Mouse (Mus musculus): ENCODE results near the gene Mbd6.

Gene Mbd6

GRCm38 (mm10) chr10:127261706-127262547 lies 26.9 kb downstream of the Mbd6 start:
- no peak for DNase-seq

GRCm38 (mm10) chr10:127258489-127258888 lies 30.3 kb downstream of the Mbd6 start:
- no peak for DNase-seq

- DNase-seq = no peak
Measured at GRCm38 (mm10) chr10:127257790-127258189, 31.0 kb downstream of the Mbd6 start.

GRCm38 (mm10) chr10:127255625-127256345 lies 33.0 kb downstream of the Mbd6 start:
- DNase-seq = no peak

GRCm38 (mm10) chr10:127250810-127251209 lies 38.0 kb downstream of the Mbd6 start:
- no peak for DNase-seq

GRCm38 (mm10) chr10:127238241-127238824 lies 50.5 kb downstream of the Mbd6 start:
- DNase-seq = no peak

GRCm38 (mm10) chr10:127236541-127236940 lies 52.3 kb downstream of the Mbd6 start:
- DNase-seq = no peak

- no peak for DNase-seq
Measured at GRCm38 (mm10) chr10:127233141-127233540, 55.7 kb downstream of the Mbd6 start.
